Mouse (Mus musculus) heart, adult 10 weeks (tissue): ENCODE measurements around the gene Eif2s2. TPM values are rescaled to one million over a fixed set of nuclear protein-coding genes. Genes with fewer than 3 reads are reported as not detected.

ENCODE experiments used
- polyA plus RNA-seq: library from polyadenylated mRNA; stranded (reverse); fragments of 350-450 nt; fragmentation: Illumina TruSeq; extraction: RNeasy Lipid Tissue Mini Kit (QIAGEN cat#74804); gene quantifications from one replicate; pipeline ENCODE4 v1.2.3, GENCODE M21; 2014; ENCODE audit warnings: low read depth, low replicate concordance

Gene Eif2s2
- polyA plus RNA-seq = 72.9 TPM

DNA sequence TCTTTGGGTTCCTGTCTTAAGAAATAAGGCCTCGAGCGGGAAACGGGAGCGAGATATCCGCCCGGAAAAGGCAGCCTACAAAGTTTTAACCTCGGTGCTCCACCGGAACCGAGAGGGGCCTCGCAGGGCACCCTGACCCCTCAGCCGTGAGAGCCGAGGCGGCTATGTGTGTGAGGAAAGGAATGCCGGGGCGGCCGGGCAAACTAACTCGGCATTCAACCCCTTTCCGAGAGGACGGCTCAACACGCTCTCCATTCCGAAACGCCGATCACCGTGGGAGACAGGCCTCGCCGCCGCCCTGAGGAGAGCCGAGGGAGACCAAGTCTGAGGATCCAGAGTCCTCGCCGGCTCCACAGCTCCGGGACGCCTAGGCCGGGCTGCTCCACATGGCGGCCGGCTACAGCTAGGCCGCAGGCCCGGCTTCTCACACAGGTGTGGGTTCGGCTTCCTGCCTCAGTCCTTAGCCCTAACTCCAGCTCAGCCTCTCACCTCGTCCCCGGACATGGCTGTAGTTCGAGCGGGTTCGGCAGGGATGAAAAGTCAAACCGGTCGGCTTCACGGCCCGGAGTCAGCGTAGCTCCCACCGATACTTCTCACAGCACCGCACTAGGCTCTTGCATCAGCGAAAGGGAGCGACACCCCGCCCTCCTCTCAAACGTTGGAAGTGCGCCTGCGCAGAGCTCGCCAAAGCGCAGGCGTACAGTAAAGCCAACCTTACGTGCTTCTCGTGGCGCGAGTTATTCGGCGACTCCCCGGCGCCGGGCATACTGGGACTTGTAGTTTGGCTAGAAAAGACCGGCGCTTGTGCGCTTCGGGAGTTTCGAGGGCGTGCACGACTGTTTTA is at the start of gene Eif2s2:
Gene Eif2s2, minus strand, starts transcription at position 735 of the 844 bp plus-strand sequence.

Other genes starting within 250 kb of the Eif2s2 start
- 123 TPM for gene Chmp4b, start 241.2 kb downstream of the Eif2s2 start, polyA plus RNA-seq
- gene Gm14214, start 122.9 kb downstream of the Eif2s2 start, polyA plus RNA-seq = not detected
- 106 TPM for gene Raly, start 101.8 kb downstream of the Eif2s2 start, polyA plus RNA-seq
- not detected for gene a, start 101.5 kb downstream of the Eif2s2 start, polyA plus RNA-seq
- gene Gm14226, start 125.3 kb upstream of the Eif2s2 start, polyA plus RNA-seq = 0.34 TPM
- 28.2 TPM for gene Ahcy, start 181.6 kb upstream of the Eif2s2 start, polyA plus RNA-seq
- 19.6 TPM for gene Itch, start 240.6 kb upstream of the Eif2s2 start, polyA plus RNA-seq